Mouse (Mus musculus) gastrocnemius, postnatal 14 days (tissue): ENCODE measurements around the gene Kcnk10. TPM values are rescaled to one million over a fixed set of nuclear protein-coding genes. Genes with fewer than 3 reads are reported as not detected.
"Not testable (repeated sequence)": the region's sequence is repeated elsewhere in the genome, so short reads cannot be mapped to it uniquely, and the experiment has no call there.

Experiments
- DNase-seq: peaks from one replicate; pipeline ENCODE4 v3.0.0; 2021; ENCODE audit warnings: mixed read lengths
- intact Hi-C: fragments of 180-260 bp; cut with DNase I; formaldehyde crosslinking; loops from one replicate; pipeline ENCODE4 v1.15.1; 2025; ENCODE audit warnings: low total_unique reads
- long read RNA-seq, 2 experiments: library from polyadenylated mRNA; stranded (forward); transcript quantifications; one replicate each; pipeline ENCODE4 v2.0.0; 2021
- total RNA-seq, 2 experiments: library from RNA; stranded (reverse); gene quantifications; 2 replicates each; pipeline ENCODE4 v1.2.3; 2021

Gene Kcnk10
- total RNA-seq: under 1 TPM in 1 of 2 experiments, not detected in 1; 0.07 TPM
- long read RNA-seq, experiment 1: 0 reads
- long read RNA-seq, experiment 2: 0 reads

- intact Hi-C loops: no loop called here
- DNase-seq: no peak
Measured at GRCm38 (mm10) chr12:98577861-98578360, at the start of gene Kcnk10. Gene Kcnk10 (minus strand): TSS chr12:98578310.

GRCm38 (mm10) chr12:98627392-98628259 lies 49.5 kb upstream of the Kcnk10 start, which contains the start of gene Spata7:
Gene Spata7 (plus strand): TSS chr12:98628157.
- intact Hi-C loops: no loop called here
- DNase-seq: peak; percentile 82

GRCm38 (mm10) chr12:98623266-98623665 lies 45.2 kb upstream of the Kcnk10 start:
- intact Hi-C loops, DNase-seq: not testable (repeated sequence)

GRCm38 (mm10) chr12:98620922-98621321 lies 42.8 kb upstream of the Kcnk10 start:
- DNase-seq, intact Hi-C loops: not testable (repeated sequence)

GRCm38 (mm10) chr12:98619496-98619895 lies 41.4 kb upstream of the Kcnk10 start:
- no peak for DNase-seq
- intact Hi-C loops: no loop called here

- no peak for DNase-seq
- intact Hi-C loops: no loop called here
Measured at GRCm38 (mm10) chr12:98615746-98616145, 37.6 kb upstream of the Kcnk10 start.

- no peak for DNase-seq
- intact Hi-C loops: no loop called here
Measured at GRCm38 (mm10) chr12:98614910-98615508, 36.9 kb upstream of the Kcnk10 start.

- intact Hi-C loops: no loop called here
Measured at GRCm38 (mm10) chr12:98610341-98610740, 32.2 kb upstream of the Kcnk10 start.

GRCm38 (mm10) chr12:98606595-98607290 lies 28.6 kb upstream of the Kcnk10 start:
- no peak for DNase-seq
- intact Hi-C loops: no loop called here

More at GRCm38 (mm10) chr12:98610341-98610740, 32.2 kb upstream of the Kcnk10 start:
- DNase-seq: no peak

- DNase-seq: no peak
- intact Hi-C loops: no loop called here
Measured at GRCm38 (mm10) chr12:98605264-98605663, 27.2 kb upstream of the Kcnk10 start.

GRCm38 (mm10) chr12:98602114-98602513 lies 24.0 kb upstream of the Kcnk10 start:
- intact Hi-C loops: no loop called here
- no peak for DNase-seq

- no peak for DNase-seq
- intact Hi-C loops: no loop called here
Measured at GRCm38 (mm10) chr12:98600861-98601260, 22.8 kb upstream of the Kcnk10 start.

- DNase-seq: no peak
- intact Hi-C loops: no loop called here
Measured at GRCm38 (mm10) chr12:98591016-98591415, 12.9 kb upstream of the Kcnk10 start.

- intact Hi-C loops: no loop called here
- DNase-seq: no peak
Measured at GRCm38 (mm10) chr12:98588573-98588972, 10.5 kb upstream of the Kcnk10 start.

- DNase-seq: no peak
- intact Hi-C loops: no loop called here
Measured at GRCm38 (mm10) chr12:98585302-98585701, 7.2 kb upstream of the Kcnk10 start.

- intact Hi-C loops: no loop called here
- no peak for DNase-seq
Measured at GRCm38 (mm10) chr12:98575942-98576550, 2.1 kb downstream of the Kcnk10 start.

- intact Hi-C loops: no loop called here
- no peak for DNase-seq
Measured at GRCm38 (mm10) chr12:98575195-98575887, 2.8 kb downstream of the Kcnk10 start.

GRCm38 (mm10) chr12:98574353-98575194 lies 3.5 kb downstream of the Kcnk10 start:
- peak; percentile 13 for DNase-seq
- intact Hi-C loops: no loop called here
